In genomic region chr2:117794285-117794684, GRCm38 (mm10) we compare ENCODE assay signal across 31 mouse cellular contexts.
DNase-seq lines count a peak whose midpoint lies in the region; ATAC-seq and TF ChIP-seq lines count a peak whose summit lies in the region.
"Had no signal": no experiment of that assay in that cellular context is flagged by ENCODE, and none has a peak within 500 bp of the region (broad histone marks: within the 10 kb centered on the region; RNA-seq: fewer than 3 reads in every experiment).

No protein-coding gene starts in this region.

- no peak for TF ChIP-seq POLR2A in embryonic fibroblast, embryonic 13.5 days (IDR thresholded peaks at IDR 0.05; ENCODE audit: low read depth, low read length)

- no peak for ATAC-seq in lung, embryonic 16.5 days (ENCODE audit: low read depth)
- ATAC-seq in embryonic facial prominence, embryonic 12.5 days (ENCODE audit: insufficient number of reproducible peaks, insufficient read depth, low FRiP score, low TSS enrichment), result no peak
- ATAC-seq: activated CD4-positive, CD25-positive, alpha-beta regulatory T cell, adult 4 months; forebrain, embryonic 14.5 days; inflammation-experienced regulatory T-cells, adult 6 months; liver, postnatal 0 days had no signal

- no peaks in the 10 kb centered on the region for H3K36me3 ChIP-seq in lung, embryonic 16.5 days (ENCODE audit: control insufficient read depth, insufficient read depth, low read length)
- no peaks in the 10 kb centered on the region for H3K36me3 ChIP-seq in embryonic facial prominence, embryonic 12.5 days
- H3K36me3 ChIP-seq: kidney, embryonic 15.5 days; neural tube, embryonic 12.5 days had no signal

- H3K4me2 ChIP-seq in lung, embryonic 16.5 days (ENCODE audit: low read depth, low read length), result no peak overlapping the region
- H3K4me2 ChIP-seq in embryonic facial prominence, embryonic 12.5 days (replicated peaks), result no peak overlapping the region
- H3K4me2 ChIP-seq: heart, embryonic 11.5 days; hindbrain, embryonic 14.5 days; kidney, embryonic 15.5 days; liver, embryonic 11.5 days; midbrain, embryonic 11.5 days; neural tube, embryonic 12.5 days had no signal

- H3K9ac ChIP-seq in lung, embryonic 16.5 days (ENCODE audit: low read length), result no peak overlapping the region
- no peak overlapping the region for H3K9ac ChIP-seq in embryonic facial prominence, embryonic 12.5 days
- H3K9ac ChIP-seq: hindbrain, embryonic 14.5 days; kidney, embryonic 15.5 days; liver, postnatal 0 days; neural tube, embryonic 12.5 days had no signal

- peak overlapping the region; percentile 24; the same call in 1 of the 2 replicates for H3K27ac ChIP-seq in lung, embryonic 16.5 days (ENCODE audit: low read length)
- H3K27ac ChIP-seq in embryonic facial prominence, embryonic 12.5 days, result peak overlapping the region; percentile 65
- H3K27ac ChIP-seq in embryonic fibroblast, embryonic 13.5 days (ENCODE audit: insufficient read depth, low read length), result peak overlapping the region; percentile 54
- H3K27ac ChIP-seq: hindbrain, embryonic 14.5 days; kidney, embryonic 15.5 days; neural tube, embryonic 12.5 days had no signal

- no peaks in the 10 kb centered on the region for H3K4me1 ChIP-seq in lung, embryonic 16.5 days (replicated peaks; ENCODE audit: control insufficient read depth, insufficient read depth, low read length)
- H3K4me1 ChIP-seq in embryonic facial prominence, embryonic 12.5 days, result peaks cover 10% of the 10 kb centered on the region
- peaks cover 3% of the 10 kb centered on the region; the same call in 1 of the 2 replicates for H3K4me1 ChIP-seq in embryonic fibroblast, embryonic 13.5 days (ENCODE audit: control insufficient read depth, insufficient read depth, low read length)
- H3K4me1 ChIP-seq: kidney, embryonic 15.5 days; neural tube, embryonic 12.5 days had no signal

- TF ChIP-seq CTCF in embryonic fibroblast, embryonic 13.5 days (IDR thresholded peaks at IDR 0.05; ENCODE audit: borderline replicate concordance, insufficient read depth, low read length), result no peak

- H3K27me3 ChIP-seq in lung, embryonic 16.5 days (ENCODE audit: control insufficient read depth, insufficient read depth, low read depth, low read length), result no peaks in the 10 kb centered on the region
- H3K27me3 ChIP-seq in embryonic facial prominence, embryonic 12.5 days, result no peaks in the 10 kb centered on the region
- H3K27me3 ChIP-seq: kidney, embryonic 15.5 days; neural tube, embryonic 12.5 days had no signal

- WGBS in lung, embryonic 16.5 days, result 61% methylated on average over 1 of the region's 1 CpGs
- WGBS in embryonic facial prominence, embryonic 12.5 days, result 12% methylated on average over 1 of the region's 1 CpGs

- H3K4me3 ChIP-seq in lung, embryonic 16.5 days (ENCODE audit: low read length), result no peak overlapping the region
- no peak overlapping the region for H3K4me3 ChIP-seq in embryonic facial prominence, embryonic 12.5 days
- H3K4me3 ChIP-seq in embryonic fibroblast, embryonic 13.5 days (ENCODE audit: insufficient read depth, low read length), result no peak overlapping the region
- H3K4me3 ChIP-seq: kidney, embryonic 15.5 days; myocyte; neural tube, embryonic 12.5 days had no signal

- no peak for DNase-seq in lung, postnatal 10 days
- peak; percentile 18 for DNase-seq in mesoderm, embryonic 11.5 days (ENCODE audit: low read depth, low spot score)
- no peak for DNase-seq in cerebellum, adult 9-10 months
- no peak for DNase-seq in frontal cortex, adult 2 months (ENCODE audit: extremely low spot score in 1 of 2, low spot score in 1 of 2)
- DNase-seq in urinary bladder, adult 18-20 months (ENCODE audit: low spot score in 2 of 2), result no peak
- DNase-seq: adrenal gland, adult 2 months; adrenal gland, postnatal 36 days; B cell, adult 2 months; cerebellum, adult 2 months; cerebellum, postnatal 36 days; gastrocnemius, postnatal 36 days; heart, adult 18-20 months; heart, postnatal 4 days; kidney, adult 18-20 months; kidney, postnatal 25 days; liver, postnatal 0 days; lung, postnatal 14 days; right cerebral cortex, postnatal 4 days had no signal

- H3K9me3 ChIP-seq in lung, embryonic 16.5 days (ENCODE audit: control insufficient read depth, low read length), result no peaks in the 10 kb centered on the region
- H3K9me3 ChIP-seq in embryonic facial prominence, embryonic 12.5 days, result no peaks in the 10 kb centered on the region
- H3K9me3 ChIP-seq: kidney, embryonic 15.5 days; neural tube, embryonic 12.5 days had no signal
